Mouse (Mus musculus): ENCODE data around the gene Adcy3.
"Not testable (repeated sequence)": the region's sequence is repeated elsewhere in the genome, so short reads cannot be mapped to it uniquely, and the experiment has no call there.

Gene Adcy3

DNA sequence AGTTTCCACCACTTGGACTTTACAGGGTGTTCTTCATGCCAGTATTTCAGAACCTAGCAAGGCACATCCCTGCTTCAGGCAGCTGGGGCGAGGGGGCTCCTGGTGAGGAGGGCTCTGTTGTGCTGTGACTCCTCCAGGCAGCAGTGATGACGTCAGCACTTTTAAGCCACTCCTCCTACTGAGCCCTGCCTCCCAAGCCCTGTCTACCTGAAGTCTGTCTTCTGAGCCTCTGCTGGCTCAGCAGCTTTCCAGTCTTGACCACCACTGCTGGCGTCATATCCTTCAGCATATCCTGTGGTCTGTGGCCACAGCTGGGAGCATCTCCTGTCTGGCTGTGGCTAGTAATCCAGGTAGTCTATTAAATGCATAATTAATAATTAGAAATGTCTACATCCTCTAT, 47.6 kb downstream of the Adcy3 start:
- DNase-seq (ENCODE audit: low spot score in 2 of 2), result no peak

DNA sequence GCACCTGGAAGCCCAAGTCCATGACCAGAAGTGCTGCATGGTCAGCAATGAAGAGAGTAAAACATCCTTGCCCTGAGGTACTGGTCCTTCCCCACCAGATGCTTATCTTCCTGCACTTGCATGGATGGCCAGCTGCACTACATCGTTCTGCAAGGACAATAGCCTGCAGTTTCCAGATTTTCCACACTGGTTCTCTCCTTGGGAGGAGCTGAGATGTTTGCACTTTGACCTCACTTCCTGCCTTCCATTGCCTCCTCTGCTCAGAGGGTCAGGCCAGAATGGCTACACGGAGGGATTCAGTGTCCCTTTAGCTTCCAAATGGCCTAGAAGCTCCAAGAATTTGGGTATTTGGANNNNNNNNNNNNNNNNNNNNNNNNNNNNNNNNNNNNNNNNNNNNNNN, 51.7 kb downstream of the Adcy3 start:
- no peak for DNase-seq (ENCODE audit: low spot score in 2 of 2)

DNA sequence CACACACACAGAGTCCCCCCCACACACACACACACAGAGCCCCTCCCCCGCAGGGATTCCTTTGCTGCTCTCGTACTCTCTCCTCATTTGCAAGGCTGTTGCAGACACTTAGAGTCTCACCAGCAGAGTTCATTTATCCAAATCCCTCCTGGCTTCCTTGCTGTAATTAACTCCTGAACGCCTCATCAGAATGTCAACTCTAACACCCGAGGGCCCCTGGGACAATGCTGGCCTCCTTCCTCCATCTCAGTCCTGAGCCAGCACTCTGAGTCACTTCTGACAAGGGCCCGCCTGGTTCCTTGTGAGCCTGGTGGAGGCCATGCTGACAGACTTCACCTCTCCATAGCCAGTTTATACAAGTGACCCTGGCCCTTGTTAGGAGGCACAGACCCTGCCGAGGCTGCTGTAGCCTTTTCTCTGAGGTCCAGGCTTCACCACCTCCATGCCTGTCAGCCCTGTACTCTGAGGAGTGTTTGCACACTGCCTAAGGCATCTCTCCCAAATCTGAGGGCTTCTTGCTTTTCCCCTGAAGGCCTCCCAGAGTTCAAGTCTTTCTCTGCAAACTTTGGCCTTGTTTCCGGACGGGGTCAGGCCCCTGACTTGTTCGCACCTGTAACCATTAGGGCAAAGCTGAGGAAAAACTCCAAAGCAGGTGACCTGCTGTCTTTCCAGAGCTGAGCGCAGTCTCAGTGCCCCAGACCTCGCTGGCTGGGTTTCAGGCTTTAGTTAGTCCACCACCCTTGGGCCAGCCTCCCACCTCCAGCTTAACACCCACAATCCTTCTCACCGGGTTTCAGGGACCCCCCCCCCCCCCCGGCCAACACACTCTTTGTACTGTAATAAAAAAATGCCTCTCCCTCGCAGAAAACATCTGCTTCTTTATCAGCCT, 55.5 kb downstream of the Adcy3 start:
- DNase-seq (ENCODE audit: low spot score in 2 of 2), result no peak

DNA sequence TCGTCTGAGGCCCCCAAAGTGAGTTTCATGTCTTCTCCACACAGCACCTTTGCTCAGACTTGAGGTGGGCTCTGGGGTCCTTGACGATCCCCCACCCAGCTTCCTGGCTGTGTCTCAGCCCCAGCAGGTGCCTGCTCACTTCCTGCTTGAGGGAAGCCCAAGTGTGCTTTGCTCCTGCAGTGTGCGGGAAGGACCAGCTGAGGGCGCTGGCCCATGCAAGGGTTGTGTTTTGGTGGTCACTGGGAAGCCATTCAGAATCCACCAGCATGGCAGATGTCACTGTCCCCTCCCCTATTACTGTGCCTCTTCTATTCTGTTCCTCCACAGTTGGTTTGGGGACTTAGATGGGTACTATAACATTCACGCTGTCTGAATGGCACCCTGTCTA, 56.2 kb downstream of the Adcy3 start:
- no peak for DNase-seq (ENCODE audit: low spot score in 2 of 2)

DNA sequence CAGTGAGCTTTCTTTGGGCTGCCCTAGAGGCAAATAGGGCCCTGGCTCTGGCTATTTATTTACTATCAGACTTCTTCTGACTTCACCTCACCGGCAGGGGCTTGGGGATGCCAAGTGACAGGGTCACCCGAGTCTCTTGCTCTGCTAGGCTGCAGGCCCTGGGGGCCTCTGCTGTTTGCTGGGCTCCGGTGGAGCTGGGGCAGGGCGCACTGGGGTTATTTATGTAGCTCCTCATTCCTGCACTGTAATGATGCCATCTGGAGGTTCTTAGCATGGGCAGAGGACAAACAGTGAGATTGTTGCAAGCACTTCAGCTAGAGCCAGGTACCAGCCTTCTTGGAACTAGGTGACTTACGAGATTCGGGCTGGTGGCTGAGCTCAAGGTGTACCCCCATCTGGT, 59.6 kb downstream of the Adcy3 start:
- DNase-seq (ENCODE audit: low spot score in 2 of 2), result no peak

DNA sequence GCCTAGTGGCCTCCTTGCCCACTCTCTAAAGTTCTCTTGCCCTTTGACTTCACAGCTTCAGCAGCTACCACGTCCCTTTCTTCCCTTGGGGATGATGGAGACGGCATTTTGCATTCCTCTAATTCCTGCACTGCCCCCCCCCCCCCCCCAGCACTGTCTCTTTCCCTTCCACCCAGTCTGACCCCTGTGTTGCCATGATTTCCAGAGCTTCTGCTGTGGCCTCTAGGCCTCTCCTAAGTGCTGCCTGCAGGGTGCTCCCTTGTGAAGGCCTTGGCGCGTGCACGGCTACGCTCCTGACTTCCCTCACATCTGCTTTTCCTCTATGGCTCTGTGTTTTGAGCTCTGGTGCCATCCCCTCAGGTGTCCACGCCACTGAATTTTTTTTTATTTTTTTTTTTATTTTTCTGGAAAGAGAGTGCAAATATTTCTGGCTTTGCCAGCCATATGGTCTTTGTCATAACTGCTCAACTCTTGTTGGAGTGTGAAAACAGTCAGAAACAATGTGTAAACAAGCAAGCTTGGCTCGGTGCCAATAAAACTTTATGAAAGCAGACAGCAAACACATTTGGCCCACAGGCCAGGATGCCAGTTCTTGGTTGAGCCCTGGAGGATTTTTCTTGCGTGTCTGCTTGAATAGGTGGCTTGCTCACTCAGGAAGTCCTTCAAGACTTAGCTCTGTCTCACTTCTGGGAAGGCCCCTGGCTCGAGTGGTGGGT, 60.3 kb downstream of the Adcy3 start:
- DNase-seq (ENCODE audit: low spot score in 2 of 2), result no peak

DNA sequence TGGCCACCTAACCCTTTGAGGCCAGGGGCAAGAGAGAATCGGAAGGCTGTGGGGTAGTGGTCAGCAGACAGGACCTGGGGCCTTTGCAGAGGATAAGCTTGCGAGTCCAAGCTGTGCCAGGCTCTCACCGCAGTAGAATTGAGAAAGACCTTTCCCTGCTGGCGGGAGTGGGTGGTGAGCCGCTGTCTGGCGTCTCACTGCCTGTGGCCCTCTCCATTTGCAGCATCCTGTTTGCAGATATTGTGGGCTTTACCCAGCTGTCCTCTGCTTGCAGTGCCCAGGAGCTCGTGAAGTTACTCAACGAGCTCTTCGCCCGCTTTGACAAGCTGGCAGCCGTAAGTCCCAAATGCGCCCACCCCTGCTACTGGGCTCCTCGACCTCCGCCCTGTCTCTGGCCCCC, 61.7 kb downstream of the Adcy3 start:
- no peak for DNase-seq (ENCODE audit: low spot score in 2 of 2)

DNA sequence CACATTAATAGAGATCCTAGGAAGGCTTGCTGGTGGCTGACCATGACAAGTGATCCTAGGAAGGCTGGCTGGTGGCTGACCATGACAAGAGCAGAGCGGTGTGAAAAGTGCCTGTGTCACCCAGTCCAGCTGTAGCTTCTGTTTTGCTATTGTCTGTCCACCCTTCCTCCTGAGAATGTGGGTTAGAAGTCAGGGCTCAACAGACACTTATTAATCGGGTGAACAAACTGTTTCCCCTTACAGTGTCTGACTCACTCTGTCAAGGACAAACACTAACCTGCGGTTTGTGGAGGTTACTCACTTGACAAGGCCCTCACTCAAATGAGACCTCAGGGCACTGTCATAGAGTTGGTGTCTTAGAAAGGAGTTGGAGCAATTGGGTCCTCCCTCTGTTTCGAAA, 65.8 kb downstream of the Adcy3 start:
- DNase-seq (ENCODE audit: low spot score in 2 of 2), result no peak

DNA sequence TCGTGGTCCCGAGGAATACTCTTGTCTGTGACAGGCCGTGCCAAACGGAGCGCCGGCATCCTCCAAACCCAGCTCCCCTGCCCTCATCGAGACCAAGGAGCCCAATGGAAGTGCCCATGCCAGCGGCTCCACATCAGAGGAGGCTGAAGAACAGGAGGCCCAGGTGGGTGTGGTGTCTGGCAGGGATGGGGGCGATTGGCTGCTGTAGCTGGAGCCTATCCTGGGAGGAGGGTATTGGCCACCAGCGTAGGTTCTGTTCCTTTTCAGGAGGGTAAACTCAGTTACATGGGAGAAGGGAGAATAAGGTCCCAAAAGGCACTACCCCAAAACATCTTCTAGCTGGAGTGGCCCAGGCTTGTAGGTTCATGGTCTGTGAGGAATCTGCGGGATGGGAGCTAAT, 66.4 kb downstream of the Adcy3 start:
- no peak for DNase-seq (ENCODE audit: low spot score in 2 of 2)

DNA sequence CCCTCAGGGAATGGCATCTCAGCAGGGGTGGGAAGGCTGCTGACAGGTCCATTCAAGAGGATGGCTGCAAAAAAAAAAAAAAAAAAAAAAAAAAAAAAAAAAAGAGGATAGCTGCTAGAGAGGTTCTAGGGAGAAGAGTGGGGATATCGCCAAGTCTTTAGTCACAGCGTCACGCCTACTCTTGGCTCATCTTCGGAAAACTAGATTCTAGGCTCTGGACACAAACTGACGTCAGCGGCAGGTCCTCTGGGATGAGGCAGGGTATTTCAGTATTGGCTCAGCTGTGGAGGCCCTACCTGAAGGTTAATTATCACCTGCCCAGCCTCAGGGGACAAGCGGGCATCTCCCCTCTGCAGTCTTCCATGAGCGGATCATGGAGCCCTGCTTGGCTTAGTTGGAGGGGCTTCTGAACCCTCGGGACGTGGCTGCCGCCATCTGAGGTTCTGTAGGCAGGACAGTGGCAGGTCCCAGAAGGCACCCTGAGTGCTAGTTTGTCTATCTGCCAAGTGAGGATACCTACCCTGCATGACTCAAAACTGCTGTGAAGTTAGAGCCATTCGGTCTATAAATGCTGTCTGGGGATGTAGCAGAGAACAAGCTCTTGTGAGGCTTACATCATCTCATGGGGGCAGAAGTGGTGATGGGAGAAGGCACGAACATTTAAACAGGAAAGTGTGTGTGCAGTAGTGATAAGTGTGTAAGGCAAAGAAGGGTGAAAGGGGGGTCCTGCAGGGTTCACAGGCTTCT, 68.7 kb downstream of the Adcy3 start:
- no peak for DNase-seq (ENCODE audit: low spot score in 2 of 2)

DNA sequence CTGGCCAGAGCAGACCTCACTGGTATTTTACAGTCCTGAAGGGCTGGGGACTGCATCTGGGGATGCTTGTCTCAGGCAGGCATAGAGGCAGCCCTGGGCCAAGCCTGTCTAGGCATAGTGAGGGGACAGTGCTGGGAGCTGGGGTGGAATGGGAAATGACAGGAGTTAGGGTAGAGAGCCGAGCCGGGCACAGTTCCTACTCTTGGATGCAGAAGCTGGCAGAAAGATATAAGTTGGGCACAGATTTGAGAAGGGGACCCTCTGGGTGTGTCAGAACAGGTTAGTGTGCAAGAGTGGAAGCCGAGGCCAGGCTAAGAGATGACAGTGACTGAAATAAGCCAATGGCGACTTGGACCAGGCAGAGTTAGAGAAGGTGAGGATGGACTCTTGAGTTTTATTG, 69.3 kb downstream of the Adcy3 start:
- DNase-seq (ENCODE audit: low spot score in 2 of 2), result no peak

DNA sequence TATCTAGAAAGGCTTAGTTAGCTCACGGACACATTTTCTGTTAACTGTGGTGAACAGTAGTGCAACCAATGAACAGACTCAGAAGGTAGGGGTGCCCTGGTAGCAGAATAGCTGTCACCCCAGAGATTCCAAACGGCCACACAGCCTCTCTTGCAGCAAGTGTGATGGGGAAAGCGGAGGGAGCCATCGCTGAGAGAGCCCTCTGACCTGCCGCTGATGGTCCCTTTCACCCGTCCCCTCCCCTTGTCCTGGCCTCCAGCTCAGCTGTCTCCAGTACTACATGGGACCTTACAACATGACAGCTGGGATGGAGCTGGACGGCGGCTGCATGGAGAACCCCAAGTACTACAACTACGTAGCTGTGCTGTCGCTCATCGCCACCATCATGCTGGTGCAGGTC, 73.2 kb downstream of the Adcy3 start:
- DNase-seq (ENCODE audit: low spot score in 2 of 2), result no peak

DNA sequence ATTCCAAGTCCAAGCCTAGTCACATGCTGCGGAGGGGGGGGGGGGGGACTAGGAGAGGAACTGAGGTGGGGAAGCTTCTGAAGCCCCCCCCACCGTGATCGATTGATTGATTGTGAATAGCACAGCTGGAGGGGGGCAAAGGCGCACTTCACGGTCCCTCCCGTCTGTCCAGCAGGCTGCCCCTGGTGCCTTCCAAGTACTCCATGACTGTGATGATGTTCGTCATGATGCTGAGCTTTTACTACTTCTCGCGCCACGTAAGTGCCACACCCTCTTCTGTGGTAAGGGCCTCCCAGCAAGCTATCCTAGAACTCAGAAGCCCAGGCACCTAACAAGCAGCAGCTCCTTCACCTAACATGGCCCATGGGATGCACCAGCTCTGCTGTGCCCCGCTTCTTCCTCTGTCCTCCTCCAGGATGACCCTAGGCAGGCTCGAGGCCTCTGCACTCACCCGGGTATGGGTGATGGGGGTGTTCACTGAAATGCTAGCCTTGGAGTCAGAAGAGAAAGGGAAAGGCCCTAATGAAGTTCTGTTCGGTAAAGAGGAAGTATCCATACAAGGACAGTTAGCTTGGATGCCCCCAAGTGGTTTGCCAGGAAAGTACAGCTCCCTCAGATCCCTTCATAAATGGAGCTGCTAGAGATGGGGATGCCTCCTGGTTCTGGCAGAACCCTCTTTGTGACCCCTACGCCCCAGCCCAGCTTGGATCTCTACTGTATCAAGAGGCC, 75.7 kb downstream of the Adcy3 start:
- DNase-seq (ENCODE audit: low spot score in 2 of 2), result peak; percentile 24 to 55

DNA sequence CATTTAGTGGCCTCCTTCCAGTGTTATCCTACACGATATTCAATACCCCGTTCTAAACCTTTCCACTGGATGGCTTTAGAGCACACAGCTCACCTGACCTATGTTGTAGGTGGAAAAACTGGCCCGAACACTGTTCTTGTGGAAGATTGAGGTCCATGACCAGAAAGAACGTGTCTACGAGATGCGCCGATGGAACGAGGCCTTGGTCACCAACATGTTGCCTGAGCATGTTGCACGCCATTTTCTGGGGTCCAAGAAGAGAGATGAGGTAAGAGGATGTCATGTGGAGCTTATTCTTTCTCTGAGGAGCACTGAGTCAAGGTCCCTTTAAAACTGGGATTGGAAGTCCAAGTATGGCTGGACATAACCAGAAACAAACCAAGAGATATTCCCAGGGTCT, 76.3 kb downstream of the Adcy3 start:
- no peak for DNase-seq (ENCODE audit: low spot score in 2 of 2)

DNA sequence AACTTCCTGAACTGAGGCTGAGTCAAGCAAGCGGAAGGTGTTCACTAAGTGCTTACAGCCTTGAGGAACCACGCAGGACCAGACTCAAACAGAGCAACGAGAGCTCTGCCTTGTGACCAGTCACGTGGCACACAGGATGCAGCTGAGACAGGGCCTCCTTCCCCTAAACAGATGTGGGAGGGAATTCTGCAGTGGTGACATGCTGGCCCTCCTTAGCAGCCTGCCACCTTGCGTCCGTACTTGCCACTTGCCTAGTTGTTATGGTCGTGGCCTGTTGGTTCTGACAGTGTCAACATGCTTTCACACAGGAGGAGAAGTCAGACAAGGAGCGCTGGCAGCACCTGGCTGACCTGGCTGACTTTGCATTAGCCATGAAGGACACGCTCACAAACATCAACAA, 78.3 kb downstream of the Adcy3 start:
- peak in 1 of 2 experiments; percentile 68 for DNase-seq (ENCODE audit: low spot score in 2 of 2)

DNA sequence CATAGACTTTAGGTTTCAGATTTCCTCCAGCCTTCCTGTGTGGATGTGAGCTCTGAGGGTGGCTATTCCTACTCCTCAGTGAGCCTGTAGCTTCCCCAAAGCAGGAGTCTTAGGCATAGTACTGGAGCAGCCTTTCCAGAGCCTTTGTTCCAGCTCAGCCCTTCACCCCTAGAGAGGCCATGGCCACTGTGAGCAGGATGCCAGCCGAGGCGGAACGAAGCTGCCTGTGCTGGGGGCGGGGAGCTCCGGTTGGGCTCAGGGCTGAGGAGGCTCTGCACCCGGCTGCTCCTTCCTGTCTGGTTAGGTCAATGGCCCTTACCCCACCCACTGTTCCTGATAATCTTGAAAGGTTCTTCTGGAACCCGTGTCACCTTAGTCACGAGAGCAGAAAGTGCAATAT, 80.0 kb downstream of the Adcy3 start:
- no peak for DNase-seq (ENCODE audit: low spot score in 2 of 2)

DNA sequence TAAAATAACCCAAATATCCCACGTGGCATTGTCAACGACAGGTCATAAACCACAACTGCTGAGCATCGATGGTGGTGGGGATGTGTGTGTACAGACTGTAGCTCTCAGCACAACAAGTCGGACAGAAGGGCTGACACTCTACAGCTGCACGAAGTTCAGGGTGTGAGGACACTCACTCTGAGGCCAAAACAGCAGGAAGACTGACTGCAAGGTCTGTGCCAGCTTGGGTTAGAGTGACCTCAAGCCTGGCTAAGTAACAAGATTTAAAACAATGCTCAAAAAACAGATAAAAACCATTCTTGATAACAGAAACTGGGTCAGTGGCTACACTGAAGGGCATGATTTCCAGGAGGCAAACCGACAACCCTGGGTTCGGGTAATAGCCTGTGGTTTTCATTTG, 97.3 kb downstream of the Adcy3 start:
- DNase-seq (ENCODE audit: low spot score in 2 of 2), result no peak

DNA sequence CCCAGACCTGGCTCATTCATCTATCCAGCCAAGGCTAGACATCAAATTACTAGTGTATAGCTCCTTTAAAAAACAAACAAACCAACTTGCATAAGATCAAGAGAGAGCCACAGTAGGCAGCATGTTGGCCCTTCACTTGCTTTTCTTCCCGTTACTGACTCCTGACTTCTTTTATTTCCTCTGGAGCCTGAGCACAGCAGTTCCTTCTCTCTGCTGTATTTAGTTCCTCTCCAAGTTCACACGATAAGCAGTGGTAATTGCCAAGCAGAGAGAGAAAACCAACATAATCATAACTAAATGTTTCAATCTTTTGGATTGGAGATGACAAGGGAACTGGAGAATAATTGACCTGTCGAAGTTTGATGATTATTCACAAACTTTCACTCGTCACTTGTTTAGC, 99.9 kb downstream of the Adcy3 start:
- DNase-seq (ENCODE audit: low spot score in 2 of 2), result no peak

DNA sequence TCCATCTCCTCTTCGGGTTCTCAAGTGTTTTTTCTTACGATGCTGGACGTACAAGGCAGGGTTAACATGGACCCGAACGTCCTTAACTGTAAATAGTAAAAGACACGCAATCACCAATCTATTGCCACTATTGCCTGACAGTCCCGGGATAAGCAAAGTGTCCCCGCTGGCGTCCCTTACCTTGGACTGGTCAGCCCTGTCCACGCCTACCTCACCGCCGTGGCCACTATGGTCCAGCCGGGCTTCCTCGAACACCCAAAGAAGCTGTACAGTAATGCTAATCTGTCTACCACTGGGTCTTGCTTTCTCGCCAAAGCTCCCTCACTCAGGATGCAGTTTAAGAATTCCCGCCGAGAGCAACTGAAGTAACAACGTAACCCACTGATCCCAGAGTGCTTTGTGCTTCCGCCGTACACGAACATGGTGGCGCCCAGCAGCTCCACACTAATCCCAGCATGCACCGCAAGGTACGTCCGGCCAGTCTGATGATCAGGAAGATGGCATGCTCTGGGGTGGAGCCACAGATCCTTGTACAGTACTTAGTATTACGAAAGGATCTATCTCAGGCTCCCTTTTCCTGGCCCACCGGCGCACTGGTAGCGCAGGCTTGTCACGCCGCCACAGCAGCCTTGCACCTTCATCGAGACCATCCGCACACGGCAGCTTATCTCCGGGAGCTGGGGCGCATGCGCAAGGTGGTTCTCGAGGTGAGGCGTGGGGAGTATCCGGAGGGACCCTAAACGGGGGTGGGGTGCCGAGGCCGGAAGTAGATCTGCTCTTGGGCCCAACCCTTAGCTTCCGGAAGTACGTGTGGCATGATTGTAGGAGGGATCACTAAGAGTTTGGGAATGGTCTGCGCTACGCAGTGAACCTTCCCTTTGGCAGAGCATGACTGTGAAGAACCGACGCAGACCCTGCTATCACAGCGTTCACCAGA, 100.9 kb downstream of the Adcy3 start, which contains the start of the genes Ptrhd1 and Cenpo:
Ptrhd1 (plus strand) TSS at position 456 of the 937 bp plus-strand sequence.
Cenpo (minus strand) TSS at position 723 of the 937 bp plus-strand sequence.
- DNase-seq (ENCODE audit: low spot score in 2 of 2), result peak; percentile 96 to 97

DNA sequence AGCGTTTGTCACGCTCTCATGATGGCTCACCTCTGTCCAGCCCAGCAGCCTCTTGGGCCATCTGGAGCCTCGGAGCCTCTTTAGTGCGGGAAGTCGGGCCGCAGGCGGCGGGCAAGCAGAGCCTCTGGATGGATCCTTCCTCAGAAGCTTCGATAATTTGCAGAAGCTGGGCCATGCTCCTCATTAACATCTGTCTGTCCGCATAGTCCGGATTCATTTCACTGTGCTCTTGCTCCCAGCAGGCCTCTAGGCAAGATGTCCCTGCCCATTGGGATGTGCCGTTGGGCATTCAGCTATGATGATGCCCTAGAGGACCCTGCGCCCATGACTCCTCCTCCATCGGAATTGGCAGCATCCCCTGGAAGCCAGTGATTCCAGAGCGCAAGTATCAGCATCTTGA, 104.6 kb downstream of the Adcy3 start:
- no peak for DNase-seq (ENCODE audit: low spot score in 2 of 2)

DNA sequence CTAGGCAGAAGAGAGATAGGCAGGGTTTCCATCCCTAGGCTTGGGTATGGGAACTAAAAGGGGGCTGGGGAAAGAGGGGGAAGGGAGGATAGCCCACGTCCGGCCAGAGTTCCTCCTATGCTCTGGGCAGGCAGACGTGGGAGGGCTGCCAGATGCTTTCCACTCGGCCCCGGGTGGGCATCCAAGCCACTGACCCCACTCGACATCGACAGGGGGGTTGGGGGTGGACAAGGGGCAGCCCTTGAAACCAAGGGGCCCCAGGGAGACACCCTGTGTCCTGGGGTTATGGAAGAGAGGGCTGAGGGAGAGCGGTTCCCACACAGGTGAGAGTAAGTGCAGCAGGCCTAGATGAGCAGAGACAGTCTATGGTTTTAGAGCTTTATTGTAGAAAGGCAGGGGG, 107.4 kb downstream of the Adcy3 start:
- not testable (repeated sequence) for DNase-seq (ENCODE audit: low spot score in 2 of 2)

Data from natural killer cell, adult 2 months (primary cell).